Mouse (Mus musculus) layer of hippocampus, adult 11-12 months (tissue): ENCODE data around the gene Fam122b.

ENCODE experiments used
- DNase-seq: peaks from one replicate; pipeline ENCODE4 v3.0.0; 2022; ENCODE audit warnings: low spot score

The Fam122b gene

GRCm38 (mm10) chrX:53197681-53198080, 71.9 kb downstream of the Fam122b start:
- DNase-seq, result no peak

GRCm38 (mm10) chrX:53196392-53196791, 73.2 kb downstream of the Fam122b start:
- no peak for DNase-seq
